Mouse (Mus musculus) kidney, adult 2 months (tissue): Measurements from ENCODE around the gene Traf4.

ENCODE experiments used
- CTCF ChIP-seq: fragments of 200-500 bp; conservative IDR thresholded peaks from 2 replicates; pipeline ENCODE4 v1.5.1; 2011; ENCODE audit warnings: low read depth, mild to moderate bottlenecking, control low read depth, low read length, moderate library complexity, mixed read lengths; ENCODE audit not compliant: insufficient read depth, insufficient read length
- POLR2A ChIP-seq: fragments of 200-500 bp; IDR thresholded peaks from one replicate; pipeline ENCODE4 v1.6.1; 2011; ENCODE audit warnings: low read depth, low read length, control low read depth

DNA sequence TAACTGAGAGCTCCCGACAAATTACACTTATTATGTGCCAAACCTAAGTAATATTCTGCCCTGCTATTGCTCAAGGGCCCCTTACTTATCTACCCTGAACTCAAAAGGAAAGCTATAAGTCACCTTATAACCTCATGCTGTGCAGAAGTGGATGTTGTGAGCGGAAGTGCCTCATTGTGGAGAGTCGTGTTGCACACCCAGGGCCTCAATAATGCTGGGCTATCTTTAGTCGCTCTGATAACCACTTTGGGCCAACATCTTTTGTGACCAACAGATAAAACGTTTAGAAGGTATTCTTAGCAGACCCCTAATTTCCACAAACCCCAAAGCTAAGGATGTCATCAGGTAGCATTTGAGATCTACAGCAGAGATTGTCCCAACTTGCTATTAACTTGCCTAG, 24.7 kb downstream of the Traf4 start:
- TF ChIP-seq POLR2A (no peak), CTCF (no peak)
